Mouse (Mus musculus): ENCODE measurements around the gene Gm6657.

Gm6657 gene

GRCm38 (mm10) chr12:78193942-78194341 lies at the start of gene Gm6657:
Gene Gm6657, plus strand, starts transcription at chr12:78194242.
- DNase-seq: no peak

GRCm38 (mm10) chr12:78153308-78154002 lies 40.6 kb upstream of the Gm6657 start:
- DNase-seq: peak; percentile 34

DNA sequence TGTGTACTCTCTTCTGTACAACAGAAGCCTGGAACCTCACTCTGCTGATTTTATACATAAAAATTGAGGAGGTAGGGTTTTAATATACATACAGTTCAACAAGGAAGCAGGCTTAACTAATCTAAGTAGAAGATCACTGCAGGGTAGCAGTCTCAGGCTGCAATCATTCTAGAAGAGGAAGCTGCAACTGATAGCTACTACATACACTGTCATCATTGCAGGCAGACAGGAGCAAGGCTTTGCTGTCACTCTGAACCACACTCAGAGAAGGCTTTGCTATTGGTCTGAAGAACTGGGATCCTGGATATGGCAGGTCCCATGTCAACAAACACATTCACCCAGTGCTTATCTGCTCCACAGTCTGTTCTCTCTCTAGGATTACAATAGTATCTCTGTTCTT lies 23.9 kb upstream of the Gm6657 start:
- DNase-seq: no peak

DNA sequence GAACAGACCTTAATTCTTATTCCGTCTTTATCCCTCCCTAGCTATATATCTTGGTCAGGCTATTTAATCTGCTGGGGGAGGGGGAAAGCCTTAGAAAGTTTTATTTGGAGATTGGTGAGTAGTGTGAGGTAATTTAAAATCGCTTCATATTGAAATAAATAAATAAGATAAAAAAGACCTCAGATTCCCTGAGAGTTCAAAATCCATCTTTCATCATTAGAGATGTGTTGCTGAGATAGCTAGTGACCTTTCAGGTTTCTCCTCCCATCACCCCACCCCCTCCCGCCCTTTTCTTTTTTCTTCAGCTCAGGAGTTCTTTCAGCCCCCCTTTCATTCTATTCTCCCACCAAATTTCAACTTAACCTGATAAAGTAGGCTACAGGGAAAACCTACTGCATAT lies 20.1 kb upstream of the Gm6657 start:
- no peak for DNase-seq

DNA sequence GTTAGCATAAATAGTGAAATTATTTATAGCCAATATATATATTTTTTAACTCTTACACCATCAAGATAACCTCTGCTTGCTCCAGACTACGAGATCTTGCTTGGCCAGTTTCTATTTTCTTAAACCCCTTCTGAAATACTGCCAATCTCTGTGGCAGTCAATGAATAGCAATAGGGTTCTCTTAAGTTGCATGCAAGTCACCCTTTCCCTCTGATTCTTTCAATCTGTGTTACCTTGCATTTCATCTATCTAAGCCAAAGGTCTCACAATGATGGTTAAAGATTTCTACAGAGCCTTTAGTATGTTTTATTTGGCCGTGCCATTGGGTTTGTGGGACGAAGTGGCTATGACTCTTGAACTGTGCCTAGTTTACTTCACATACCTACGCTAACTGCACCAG lies 19.4 kb upstream of the Gm6657 start:
- no peak for DNase-seq

DNA sequence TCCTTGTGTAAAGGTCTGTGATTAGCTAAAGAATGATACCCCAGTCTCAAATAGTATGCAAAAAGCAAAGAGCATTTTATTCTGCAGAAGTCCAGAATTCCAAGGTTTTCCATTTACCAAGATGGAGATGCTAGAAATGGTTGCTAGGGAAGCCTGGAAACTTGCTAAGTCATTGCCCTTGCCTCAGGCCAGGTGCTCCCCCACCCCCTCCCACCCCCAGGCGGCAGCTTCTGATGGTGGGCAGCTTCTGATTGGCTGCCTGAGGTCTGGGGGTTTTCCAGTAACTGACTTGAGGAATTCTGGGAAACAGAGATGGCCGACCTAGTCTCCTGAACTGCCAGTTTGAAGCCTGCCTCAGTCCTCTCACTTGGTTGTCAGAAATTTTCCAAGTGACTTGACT lies 12.6 kb upstream of the Gm6657 start:
- DNase-seq: no peak

- no peak for DNase-seq
Measured at GRCm38 (mm10) chr12:78195368-78195767, 1.3 kb downstream of the Gm6657 start.

DNA sequence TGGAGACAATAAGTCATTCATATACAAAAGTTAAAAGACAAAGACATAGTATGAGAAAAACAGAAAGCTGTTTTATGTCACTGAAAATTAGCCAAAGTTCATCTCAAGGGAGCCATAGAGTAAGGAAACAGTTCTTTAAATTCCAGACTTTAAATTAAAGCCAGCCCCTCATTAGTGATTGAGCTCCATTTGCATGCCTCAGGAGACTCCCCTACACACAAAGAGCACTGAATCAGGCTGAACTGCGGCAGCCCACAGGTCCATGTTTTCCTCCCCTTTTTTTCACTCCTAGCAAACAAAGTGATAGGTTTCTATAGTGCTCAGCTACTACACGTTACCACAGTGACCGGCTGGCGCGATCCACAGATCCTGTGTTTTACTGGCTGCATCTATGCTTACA lies 9.6 kb downstream of the Gm6657 start:
- DNase-seq: peak; percentile 28

DNA sequence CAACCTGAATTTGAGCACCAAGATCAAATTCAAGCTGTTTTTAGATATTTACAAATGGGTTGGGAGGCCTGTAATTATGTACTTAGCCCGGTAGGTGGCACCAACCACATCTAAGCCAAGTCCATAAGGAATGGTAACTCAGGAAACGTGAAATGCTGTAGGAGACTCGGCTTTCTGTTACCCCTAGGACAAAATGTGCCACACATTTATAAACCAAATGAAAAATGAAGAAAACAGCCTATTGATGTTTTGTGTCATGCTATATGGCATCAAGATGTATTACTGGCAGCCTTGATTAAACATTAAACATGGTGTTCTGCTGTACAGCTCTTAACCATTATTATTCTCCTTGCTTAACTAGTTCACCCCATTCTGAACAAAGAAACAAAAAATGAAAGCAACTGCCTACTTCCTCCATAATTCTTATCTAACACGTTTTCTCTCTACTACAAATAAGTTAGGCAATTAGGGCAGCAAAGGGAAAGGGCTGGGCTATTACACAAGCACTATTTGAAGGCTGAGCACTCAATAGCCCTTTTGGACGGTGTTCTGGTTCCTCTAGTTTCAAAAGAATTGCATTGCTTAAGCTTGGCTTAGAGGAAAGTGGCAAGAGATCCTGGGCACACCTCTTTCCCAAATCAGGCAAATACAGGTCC lies 12.0 kb downstream of the Gm6657 start:
- peak; percentile 83 for DNase-seq

DNA sequence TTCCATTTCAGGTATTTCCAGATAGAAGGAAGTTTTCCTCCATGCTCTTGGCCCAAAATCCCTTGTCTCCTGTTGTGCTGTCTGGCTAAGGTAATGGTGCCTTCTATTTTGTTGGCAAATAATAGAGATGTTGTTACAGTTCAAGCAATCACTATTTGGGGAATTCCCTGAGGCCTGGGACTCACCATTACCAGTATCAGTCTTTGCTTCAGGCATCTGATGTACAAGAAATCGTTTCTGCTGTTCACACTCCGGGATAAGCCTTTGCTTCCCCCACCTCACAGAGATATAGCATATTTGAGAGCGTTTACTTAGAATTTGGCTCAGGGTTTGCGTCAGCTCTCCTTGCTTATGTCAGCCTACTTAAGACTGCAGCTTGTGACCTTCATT lies 12.5 kb downstream of the Gm6657 start:
- no peak for DNase-seq

DNA sequence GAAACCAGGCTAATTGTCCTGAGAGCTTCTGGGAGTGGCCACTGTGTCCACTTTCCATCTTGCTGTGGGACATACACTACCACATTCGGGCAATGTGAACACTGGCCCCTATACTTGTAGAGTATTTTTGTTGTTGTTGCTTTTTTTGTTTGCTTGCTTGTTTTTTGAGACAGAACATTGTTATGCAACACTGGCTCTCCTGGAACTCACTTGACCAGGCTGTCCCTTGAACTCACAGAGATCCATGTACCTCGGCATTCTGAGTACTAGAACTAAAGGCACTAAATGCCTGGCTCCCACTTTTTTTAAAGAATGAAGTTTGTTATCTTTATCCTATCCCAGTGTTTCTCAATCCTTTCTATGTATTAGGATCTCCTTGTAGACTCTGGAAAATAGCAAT lies 15.8 kb downstream of the Gm6657 start:
- DNase-seq: no peak

GRCm38 (mm10) chr12:78215490-78215889 lies 21.4 kb downstream of the Gm6657 start:
- no peak for DNase-seq

DNA sequence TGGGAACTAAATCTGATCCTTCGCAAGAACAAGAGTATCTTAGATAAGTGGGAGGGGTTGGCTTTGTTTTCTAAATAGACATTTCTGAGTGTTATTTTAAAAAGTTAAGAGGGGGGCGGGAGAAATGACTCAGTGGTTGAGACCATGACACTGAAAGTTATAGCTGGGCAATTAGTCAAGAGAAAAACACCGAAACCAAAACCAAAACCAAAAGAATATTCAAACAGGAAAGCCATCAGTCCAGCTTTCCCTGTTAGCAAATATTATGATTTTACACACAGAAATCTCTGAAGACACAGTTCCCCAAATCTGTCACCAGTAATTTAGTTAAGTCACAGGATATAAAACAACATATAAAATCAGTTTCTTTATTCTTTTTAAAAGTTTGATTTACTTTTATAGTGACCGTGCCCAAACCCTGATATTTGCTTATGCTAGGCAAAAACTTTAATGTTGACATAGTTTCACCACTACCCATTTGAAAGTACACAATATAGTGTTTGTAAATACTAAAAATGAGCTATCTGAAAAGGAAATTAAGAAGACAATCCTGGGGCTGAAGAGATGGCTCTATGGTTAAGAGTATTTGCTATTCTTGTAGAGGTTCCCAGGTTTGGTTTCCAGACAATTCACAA lies 25.3 kb downstream of the Gm6657 start:
- DNase-seq: no peak

DNA sequence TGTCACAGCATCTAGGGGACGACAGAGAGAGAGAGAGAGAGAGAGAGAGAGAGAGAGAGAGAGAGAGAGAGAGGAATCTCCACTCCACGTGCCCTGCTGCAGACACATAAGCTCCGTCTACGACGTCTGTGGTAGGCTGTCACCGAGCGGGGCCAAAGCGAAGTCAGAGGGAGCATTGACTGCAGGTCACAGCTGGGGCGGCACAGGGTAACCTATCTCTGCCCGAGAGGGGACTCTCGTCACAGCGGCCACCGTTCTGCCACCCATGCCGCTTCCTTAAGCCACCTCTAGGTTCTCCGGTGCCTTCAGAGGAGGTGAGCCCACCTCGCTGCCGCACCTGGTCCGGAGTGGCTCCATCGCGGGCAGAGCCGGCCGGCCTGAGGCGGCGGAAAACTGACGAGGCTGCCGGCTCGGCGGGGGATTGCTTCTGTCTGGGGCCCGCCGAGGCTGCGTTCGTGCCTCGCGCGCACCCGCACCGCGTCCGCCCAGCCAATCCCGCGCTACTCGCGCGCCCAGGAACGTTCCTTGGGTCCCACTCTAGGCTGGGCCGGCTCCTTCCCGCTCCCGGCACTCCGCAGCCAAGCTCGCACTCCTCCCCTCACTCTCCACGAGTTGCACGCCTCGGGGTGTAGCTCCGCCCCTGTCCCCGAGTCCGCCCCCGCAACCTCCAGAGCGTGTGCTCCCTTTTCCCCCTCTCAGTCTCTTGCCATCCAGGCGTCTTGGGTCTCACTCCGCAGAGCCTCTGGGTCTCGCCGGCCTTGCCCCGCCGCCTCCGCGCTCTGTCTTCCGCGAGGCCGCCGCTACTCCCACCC lies 31.9 kb downstream of the Gm6657 start, which contains the start of gene Gphn:
Gphn (plus strand) TSS at position 673 of the 812 bp plus-strand sequence.
- peak; percentile 95 for DNase-seq

GRCm38 (mm10) chr12:78226519-78226875 lies 32.5 kb downstream of the Gm6657 start:
- peak; percentile 95 for DNase-seq

DNA sequence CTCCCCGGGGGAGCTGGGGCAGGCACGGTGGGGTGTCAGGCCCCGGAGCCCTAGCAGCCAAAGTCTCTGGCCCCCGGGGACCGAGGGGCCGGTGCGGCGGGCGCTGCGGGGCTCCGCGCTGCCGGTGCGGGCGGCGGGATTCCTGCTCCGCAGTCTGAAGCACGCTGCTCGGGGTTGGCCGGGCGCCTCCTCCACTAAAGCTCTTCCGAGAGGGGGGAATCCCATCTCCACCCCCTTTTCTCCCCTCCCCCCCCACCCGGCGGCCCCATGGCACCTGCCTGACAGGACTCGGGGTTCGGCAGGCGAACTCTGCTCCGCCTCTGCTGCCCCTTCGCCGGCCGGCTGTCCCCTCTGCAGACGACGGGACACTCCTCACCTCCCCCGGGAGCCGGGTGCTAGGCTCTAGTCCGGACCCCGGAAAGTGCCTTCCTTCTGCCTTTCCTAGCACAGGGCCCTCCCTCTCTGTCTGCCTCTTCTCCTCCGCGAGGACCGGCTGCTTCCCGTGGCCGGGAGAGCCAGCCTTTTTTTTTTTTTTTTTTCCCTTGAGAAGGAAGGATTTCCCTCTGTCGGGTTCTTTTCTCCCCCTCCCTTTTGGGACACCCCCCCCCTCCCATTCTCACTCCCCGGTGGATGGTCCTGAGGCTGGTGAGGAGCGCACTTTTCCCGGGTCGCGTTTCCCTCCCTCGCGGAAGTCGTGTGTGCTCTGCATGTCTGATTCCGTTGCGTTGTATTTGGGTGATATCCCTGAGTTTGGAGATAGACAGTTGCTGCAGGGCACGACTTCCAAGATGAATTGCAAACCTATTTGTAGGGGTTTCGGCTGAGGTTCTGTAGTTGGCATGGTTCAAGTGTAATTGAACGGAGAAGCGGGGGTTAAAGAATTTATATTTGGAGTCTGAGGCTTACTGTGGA lies 33.2 kb downstream of the Gm6657 start:
- peak; percentile 70 for DNase-seq

- no peak for DNase-seq
Measured at GRCm38 (mm10) chr12:78228139-78228538, 34.1 kb downstream of the Gm6657 start.

DNA sequence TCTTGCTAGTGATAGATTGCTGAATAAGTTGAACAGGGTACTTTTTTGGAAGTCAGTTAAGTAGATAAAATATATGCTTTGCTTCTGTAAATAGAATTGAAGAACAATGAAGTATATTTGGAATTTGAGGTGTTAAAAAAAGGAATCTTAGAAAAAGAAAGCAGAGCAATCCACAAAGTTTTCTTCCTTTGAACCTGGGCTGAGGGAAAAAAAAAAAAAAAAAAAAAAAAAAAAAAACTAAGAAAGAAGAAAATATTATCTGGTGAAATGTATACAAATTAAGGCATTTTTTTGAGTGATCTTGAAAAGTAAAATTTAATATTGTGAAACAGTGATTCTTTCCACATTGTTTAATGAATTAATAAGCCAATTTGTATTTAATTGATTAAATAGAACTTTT lies 38.5 kb downstream of the Gm6657 start:
- no peak for DNase-seq

GRCm38 (mm10) chr12:78248366-78248765 lies 54.3 kb downstream of the Gm6657 start:
- no peak for DNase-seq

- no peak for DNase-seq
Measured at GRCm38 (mm10) chr12:78249151-78249550, 55.1 kb downstream of the Gm6657 start.
